Mouse (Mus musculus) ovary, postnatal 14 days (tissue): ENCODE data around the gene Madd.

Source experiments
- DNase-seq: peaks from one replicate; pipeline ENCODE4 v3.0.0; 2022; ENCODE audit warnings: low spot score

The Madd gene

DNA sequence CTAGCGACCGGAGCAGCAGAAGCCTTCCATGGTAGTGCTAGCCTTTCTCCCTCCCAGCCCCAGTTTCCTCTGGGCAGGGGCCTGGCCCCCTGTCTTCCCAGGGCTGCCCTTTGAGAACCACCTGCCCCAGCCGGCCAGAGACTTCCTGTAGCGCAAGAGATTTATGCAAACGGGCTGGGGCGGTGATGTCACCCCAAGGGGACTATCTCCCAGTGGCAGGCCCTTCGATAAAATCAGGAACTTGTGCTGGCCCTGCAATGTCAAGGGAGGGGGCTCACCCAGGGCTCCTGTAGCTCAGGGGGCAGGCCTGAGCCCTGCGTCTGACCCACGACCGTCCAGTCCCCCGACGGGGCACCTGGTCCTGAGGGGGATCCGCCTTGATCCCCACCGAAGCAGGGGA lies 87.1 kb downstream of the Madd start:
- no peak for DNase-seq

DNA sequence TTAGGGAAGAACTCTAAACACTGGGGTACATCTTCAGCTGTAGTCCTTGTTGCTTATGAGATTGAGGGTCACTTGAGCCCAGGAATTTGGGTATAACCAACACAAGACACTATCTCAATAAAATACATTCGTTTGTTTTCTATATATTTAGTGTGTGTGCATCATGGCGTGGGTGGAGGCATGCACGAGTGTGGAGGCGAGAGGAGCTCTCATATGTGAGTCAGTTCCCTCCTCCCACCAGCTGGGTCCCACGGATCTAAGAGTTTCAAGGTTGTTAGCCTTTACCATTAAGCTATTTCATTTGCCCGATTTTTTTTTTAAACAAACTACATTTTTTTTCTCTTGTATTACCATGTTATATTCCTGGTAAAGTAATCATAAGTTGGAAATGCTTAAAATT lies 92.8 kb downstream of the Madd start:
- no peak for DNase-seq

DNA sequence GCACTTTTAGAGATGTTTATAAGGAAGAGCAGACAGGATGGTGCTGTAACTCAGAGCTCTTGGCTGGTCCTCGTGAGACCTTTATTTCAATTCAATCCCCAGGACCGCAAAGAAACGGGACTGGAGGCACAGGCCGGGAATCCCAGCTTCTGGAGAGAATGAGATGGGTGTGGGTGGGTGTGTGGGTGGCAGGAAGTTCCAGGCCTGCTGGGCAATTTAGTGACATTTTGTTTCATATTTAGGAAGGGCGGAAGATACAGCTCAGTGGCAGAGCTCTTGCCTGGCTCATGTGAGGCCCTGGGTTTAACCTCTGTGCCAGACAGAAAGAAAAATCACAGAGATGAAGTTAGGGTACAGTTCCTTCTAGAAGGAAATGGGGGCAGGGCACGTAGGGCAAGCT lies 93.4 kb downstream of the Madd start:
- DNase-seq, result no peak

DNA sequence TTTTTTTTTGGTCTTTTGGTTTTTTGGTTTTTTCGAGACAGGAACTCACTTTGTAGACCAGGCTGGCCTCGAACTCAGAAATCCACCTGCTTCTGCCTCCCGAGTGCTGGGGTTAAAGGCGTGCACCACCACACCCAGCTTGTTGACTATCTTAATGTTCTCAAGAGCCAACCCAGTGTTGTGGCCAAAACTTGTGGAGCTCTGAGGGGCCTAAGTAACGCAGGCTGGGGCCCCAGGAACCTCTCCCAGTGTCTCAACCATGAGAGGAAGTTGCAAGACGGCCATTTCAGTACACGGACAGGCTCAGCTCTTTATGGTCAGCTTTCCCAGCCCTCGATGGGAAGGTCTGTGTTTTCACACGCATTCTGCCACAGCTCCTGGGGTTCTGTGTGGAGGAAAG lies 94.7 kb downstream of the Madd start:
- DNase-seq, result no peak

DNA sequence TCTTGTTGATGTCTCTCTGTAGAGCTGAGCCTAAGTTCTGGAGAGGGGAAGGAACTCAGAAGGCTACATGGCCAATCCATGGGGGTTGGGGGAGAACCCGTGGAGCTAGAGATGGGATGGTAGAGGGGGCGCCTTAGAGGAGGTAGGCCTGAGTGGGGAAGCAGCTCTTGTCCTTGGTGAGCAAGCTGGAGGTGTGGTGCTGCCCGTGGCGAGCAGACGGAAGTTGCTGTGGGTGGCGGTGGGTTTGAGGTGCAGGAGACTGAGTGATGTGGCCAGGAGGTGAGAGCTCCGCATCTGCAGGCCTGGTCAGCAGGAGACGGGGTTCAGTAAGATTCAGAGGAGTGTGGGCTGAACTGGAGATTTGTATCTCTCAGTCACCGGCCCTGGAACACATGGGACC lies 96.2 kb downstream of the Madd start:
- no peak for DNase-seq
